Mouse (Mus musculus) ovary, adult 18-20 months (tissue): Measurements from ENCODE around the gene Arhgef2.

ENCODE experiments used
- DNase-seq: peaks from one replicate; pipeline ENCODE4 v3.0.0; 2022; ENCODE audit warnings: low spot score, mixed read lengths

The Arhgef2 gene

GRCm38 (mm10) chr3:88621537-88622112 lies 15.9 kb downstream of the Arhgef2 start:
- peak; percentile 37 for DNase-seq

DNA sequence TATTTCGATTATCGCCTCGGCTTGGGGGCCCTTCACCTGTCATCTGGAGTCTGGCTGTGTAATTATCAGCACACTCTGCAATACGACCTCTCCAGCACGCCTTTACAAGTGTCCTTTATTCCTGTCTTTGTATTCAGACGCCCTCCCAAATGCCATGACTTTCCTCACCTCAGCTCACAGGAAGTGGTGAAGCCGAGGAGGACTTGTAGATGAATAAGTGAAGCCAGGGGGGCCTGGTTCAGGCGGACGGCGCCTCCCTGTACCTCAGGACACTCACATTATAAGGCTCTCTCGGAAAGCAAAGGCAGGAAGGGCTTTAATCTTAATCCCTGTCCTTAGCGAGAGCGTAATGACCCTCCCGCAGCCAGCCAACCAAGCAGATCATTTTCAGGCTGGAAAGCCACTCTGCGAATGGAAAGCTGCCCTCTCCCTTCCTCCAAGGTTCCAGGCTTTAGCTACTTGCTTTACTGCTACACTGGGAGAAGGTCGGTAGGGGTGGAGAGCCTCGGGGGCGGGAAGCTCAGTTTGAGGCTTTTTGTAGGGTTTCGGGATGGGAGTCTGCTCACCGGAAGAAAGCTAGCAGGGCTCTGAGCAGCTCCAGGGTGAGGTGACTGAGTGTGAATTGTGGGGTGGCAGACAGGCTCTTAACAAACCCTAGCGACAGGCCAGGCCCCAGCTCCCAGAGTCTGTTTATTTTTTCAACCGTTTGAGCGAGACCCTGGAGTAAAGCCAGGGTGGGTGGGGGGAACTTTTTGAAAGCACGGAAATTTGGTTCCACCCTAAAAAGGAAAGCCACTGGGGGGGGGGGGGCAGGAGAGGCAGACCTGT lies 16.6 kb downstream of the Arhgef2 start:
- DNase-seq: no peak

- DNase-seq: no peak
Observed at GRCm38 (mm10) chr3:88622941-88623345, 17.2 kb downstream of the Arhgef2 start.

- no peak for DNase-seq
Observed at GRCm38 (mm10) chr3:88623346-88624135, 17.8 kb downstream of the Arhgef2 start.

GRCm38 (mm10) chr3:88624324-88624723 lies 18.6 kb downstream of the Arhgef2 start:
- DNase-seq: no peak

DNA sequence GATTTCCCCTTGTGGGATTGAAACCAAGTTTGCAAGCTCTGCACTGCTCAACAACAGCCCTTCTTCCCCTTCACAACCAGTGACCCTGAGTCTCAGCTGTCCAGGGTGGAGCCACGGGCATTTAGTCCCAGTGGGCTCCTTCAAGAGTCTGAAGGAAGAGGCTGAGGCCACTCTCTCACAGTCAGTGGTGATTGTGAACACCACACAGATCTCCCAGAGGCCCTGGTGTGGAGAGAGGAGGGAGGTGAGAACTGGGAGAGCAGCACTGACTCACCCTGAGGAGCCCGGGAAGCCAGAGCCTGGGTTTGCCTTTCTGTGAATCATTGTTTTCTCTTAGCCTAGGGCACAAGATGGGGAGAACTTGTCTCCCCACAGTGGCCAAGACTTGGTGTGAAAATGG lies 19.2 kb downstream of the Arhgef2 start:
- DNase-seq: no peak

GRCm38 (mm10) chr3:88625531-88625930 lies 19.8 kb downstream of the Arhgef2 start:
- no peak for DNase-seq

- no peak for DNase-seq
Observed at GRCm38 (mm10) chr3:88626316-88626715, 20.6 kb downstream of the Arhgef2 start.

DNA sequence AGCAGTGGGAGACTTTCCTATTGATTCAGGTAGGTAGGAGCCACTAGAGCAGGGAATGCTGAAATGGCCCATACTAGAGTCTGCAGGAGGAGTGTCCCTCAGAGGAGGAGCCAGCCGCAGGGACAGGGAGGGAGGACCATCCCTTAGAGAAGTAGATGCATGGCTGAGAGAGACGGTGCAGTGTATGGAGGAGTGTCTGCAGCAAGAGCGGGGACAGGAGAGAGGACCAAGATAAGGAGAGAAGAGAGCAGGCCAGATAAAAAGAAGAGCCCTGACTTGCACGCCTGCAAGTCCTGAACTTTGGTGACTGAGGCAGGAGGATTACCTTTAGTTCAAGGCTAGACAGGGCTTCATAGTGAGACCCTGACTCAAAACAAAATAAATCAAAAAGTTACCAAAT lies 21.3 kb downstream of the Arhgef2 start:
- no peak for DNase-seq

DNA sequence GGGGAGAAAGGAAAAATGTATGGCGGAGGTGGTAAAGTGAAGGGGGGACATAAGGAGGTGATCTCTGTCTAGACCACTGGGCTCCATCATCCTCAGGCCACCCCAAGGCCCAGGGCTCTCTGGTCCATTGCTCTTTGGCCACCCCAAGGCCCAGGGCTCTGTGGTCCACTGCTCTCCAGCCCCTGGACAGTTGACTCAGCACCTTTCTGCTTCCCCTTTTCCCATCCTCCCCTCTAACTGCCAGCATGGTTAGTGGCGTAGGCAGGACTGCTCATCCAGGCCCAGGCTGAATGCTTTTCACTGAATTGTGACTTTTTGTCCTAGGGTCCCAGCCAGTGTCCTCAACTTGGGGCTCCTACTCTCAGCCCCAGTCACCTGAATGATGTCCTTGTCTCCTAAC lies 21.8 kb downstream of the Arhgef2 start:
- no peak for DNase-seq

DNA sequence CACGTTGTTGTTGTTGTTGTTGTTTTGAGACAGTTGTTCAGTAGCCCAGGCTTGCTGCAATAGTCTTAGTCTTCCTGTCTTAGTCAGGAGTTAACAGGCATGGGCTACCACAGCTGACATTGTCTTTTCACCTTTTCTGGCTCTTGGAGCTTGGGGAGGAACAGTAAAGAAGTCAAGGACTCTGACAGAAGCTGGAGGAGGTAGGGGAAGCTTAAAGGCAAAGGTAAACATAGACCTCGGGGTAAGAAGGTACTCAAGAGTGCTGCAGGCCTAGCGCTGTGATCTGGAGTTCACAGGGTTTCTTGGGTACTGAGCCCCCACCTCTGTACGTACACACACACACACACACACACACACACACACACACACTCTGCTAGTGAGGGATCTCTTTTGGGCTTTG lies 23.0 kb downstream of the Arhgef2 start:
- DNase-seq: no peak

- DNase-seq: no peak
Observed at GRCm38 (mm10) chr3:88629244-88629643, 23.5 kb downstream of the Arhgef2 start.

DNA sequence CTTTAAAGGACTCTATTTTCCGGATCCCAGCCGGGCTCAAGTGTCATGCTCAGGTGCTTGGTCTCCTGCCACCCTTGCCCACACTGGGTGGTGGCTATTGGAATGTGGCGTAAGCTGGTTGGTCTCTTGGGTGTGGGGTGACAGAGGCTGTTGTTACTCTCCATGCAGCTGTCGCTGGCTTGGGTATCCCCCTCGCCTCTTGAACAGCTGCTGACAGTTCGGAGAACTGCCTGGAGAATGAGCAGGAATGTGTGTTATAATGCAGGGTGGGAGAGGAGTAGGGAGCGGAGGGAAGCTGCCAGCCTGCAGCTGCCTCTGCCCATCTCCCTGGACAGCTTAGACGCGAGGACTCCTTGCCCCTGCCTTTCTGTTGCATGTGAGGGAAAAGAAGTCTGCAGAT lies 24.3 kb downstream of the Arhgef2 start:
- no peak for DNase-seq

DNA sequence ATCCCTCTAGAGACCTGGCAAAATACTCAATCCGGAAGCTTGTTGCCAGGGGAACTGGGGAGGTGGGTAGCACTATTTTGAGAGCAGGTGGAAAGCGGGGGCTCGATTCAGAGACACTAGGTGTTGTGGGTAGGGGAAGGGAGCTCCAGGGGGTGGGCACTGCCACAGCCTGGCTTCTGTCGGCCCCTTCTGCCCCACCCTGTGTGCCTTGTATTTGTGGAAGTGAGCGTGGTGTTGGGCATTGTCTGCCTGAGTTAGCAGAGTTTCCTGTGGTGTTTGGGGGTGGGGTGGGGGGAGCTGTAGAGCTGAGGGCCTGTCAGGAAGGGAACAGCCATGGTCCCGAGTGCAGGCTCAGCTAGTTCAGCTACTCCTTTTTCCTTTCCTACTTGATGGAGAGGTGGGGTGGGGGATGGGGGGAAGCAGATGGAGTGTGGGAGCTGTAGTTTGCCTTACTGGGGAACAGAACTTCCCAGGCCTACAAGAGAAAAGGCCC lies 25.1 kb downstream of the Arhgef2 start:
- no peak for DNase-seq

DNA sequence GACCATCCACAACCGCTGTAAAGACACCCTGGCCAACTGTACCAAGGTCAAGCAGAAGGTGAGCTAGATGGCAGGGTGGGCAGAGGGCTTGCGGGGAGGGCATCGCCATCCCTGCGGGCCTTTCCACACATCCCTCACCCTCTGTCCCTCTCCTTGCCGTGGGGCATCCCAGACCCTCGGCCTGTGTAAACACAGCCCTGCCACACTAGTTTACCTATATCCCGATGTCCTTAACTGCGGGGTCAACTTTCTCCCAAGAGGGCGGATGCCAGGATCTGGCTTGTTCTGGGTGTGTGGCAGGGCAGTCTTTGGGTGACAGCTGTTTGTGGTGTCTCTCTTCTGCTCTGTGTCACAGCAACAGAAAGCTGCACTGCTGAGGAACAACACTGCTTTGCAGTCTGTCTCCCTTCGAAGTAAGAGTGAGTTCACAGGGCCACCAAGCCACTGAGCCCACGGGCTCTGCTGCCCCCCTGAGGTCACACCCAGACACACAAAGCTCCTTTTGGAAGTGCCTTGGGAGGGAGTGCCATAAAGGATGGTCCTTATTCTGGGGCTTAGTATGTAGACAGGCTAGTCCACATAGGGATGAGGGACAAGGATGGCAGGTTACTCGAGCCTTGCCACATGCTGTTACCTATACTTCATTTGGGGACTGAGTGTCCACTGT lies 26.3 kb downstream of the Arhgef2 start:
- no peak for DNase-seq

DNA sequence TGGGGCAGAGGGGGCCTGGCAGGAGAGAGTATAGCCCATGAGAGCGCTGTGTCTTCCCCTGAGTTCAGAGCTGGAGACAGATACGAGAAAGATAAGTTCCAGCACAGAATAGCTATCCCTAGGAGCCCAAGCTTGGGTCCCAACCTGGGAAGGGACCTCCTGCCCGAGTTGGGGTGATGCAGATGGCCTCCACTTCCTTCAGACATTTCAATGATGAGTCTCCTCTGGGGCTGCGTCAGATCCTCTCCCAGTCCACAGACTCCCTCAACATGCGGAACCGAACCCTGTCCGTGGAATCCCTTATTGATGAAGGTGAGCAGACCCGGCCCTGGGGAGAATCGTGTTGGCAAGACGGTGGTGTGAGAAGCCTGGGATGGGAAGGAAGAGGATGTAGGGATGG lies 27.3 kb downstream of the Arhgef2 start:
- no peak for DNase-seq

GRCm38 (mm10) chr3:88635506-88636275 lies 29.9 kb downstream of the Arhgef2 start:
- no peak for DNase-seq

DNA sequence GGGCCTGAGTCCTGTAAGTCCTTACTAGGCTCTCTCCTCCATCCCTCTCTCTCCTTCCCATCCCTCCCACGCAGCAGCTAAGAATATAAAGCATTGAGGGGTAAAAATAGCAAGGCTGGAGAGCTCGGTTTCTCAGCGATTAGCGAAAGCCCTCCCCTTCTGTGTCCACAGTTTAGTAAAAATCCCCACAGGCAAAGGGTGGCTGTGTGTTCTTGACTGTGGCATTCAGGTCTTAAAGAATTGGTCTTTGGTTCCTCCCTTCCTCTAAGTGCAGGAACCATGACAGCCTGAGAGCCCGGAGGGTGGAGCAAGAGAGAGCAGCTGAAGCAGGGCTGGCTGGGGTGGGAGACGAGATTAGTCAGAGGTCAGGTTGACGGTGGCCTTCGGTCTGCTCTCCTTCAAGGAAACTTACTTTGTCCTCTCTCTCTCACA lies 30.8 kb downstream of the Arhgef2 start:
- no peak for DNase-seq

DNA sequence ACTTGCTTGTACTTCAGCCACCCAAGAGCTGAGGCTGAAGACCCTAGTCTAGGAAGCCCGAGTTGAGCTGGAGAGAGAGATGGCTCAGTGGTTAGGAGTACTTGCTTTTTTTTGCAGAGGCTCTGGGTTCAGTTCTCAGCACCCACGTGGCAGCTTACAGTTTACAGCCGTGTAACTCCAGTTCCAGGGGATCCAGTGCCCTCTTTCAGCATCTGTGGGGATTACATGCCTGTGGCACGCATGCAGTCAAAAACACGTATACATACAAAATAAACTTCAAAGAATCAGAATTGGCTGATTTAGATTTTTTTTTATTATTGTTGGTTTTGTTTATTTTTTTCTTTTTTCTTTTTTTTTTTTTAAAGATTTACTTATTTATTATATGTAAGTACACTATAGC lies 31.4 kb downstream of the Arhgef2 start:
- DNase-seq: no peak

DNA sequence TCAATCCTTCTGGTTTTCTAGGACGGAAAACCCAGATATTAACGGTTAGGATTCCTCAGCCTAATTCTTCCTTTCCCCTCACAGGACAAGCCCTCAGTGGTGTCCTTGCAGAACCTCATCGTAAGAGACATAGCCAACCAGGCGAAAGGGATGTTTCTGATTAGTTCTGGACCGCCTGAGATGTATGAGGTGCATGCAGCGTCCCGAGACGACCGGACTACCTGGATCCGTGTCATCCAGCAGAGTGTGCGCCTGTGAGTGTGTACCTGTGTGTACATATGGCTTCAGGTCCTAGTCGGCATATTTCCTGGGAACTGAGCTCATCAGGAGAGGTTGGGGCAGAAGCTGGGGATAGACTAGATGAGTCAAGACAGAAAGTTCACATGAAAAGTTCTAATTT lies 33.5 kb downstream of the Arhgef2 start:
- no peak for DNase-seq

DNA sequence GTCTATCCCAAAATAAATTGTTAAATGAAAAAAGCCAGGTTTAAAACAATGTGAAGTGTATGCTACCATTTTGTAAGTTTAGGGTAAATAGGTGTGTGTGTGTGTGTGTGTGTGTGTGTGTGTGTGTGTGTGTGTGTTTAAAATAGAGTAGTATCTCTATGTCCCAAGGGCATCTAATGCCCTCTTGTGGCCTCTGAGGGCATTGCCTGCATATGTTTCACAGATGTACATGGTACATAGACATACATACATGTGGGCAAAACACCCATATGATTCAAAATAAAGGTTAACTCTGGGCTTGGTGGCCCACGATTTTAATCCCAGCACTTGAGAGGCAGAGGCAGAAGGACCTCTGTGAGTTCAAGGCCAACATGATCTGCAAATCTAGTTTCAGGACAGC lies 34.9 kb downstream of the Arhgef2 start:
- DNase-seq: no peak
